9 mouse cellular contexts compared by ENCODE assay signal in genomic region chr8:46539701-46540100, GRCm38 (mm10). TPM values are rescaled to one million over a fixed set of nuclear protein-coding genes. Genes with fewer than 3 reads are reported as not detected.
DNase-seq lines count a peak whose midpoint lies in the region; ATAC-seq and TF ChIP-seq lines count a peak whose summit lies in the region.
"Had no signal": no experiment of that assay in that cellular context is flagged by ENCODE, and none has a peak within 500 bp of the region (broad histone marks: within the 10 kb centered on the region; RNA-seq: fewer than 3 reads in every experiment).

No protein-coding gene starts in this region.

- H3K27ac ChIP-seq in heart, adult 2 months = no peak overlapping the region
- no peak overlapping the region for H3K27ac ChIP-seq in heart, embryonic 10.5 days
- H3K27ac ChIP-seq in liver, postnatal 0 days (ENCODE audit: low read depth) = peak overlapping the region; percentile 84
- H3K27ac ChIP-seq: midbrain, embryonic 12.5 days had no signal

- H3K79me2 ChIP-seq in heart, adult 2 months (replicated peaks; ENCODE audit: control insufficient read depth, insufficient read depth, low read length) = no peaks in the 10 kb centered on the region

- no peak overlapping the region for H3K4me3 ChIP-seq in heart, adult 2 months
- H3K4me3 ChIP-seq in heart, embryonic 10.5 days = no peak overlapping the region
- no peak overlapping the region for H3K4me3 ChIP-seq in liver, postnatal 0 days (ENCODE audit: low read depth, low read length)
- H3K4me3 ChIP-seq: midbrain, embryonic 12.5 days had no signal

- H3K36me3 ChIP-seq in heart, adult 2 months (ENCODE audit: control insufficient read depth, insufficient read depth, low read length) = no peaks in the 10 kb centered on the region
- peaks cover 15% of the 10 kb centered on the region for H3K36me3 ChIP-seq in heart, embryonic 10.5 days
- H3K36me3 ChIP-seq in liver, postnatal 0 days (replicated peaks; ENCODE audit: insufficient read depth, low read length) = peaks cover 33% of the 10 kb centered on the region
- H3K36me3 ChIP-seq: midbrain, embryonic 12.5 days had no signal

- H3K4me2 ChIP-seq in liver, postnatal 0 days (ENCODE audit: low read depth, low read length) = peak overlapping the region; percentile 56
- H3K4me2 ChIP-seq: midbrain, embryonic 12.5 days had no signal

- WGBS in heart, adult 2 months = 25% methylated on average over 5 of the region's 5 CpGs
- WGBS in heart, embryonic 10.5 days = 75% methylated on average over 5 of the region's 5 CpGs
- 46% methylated on average over 5 of the region's 5 CpGs for WGBS in liver, postnatal 0 days (ENCODE audit: insufficient replicate concordance)

- TF ChIP-seq EP300 in heart, adult 2 months (IDR thresholded peaks at IDR 0.05; ENCODE audit: insufficient read depth, low read depth, low read length) = 0 out of 2 replicates have a peak, but pooled peaks have one; percentile 21
- TF ChIP-seq EP300 in liver, postnatal 0 days (IDR thresholded peaks at IDR 0.05; ENCODE audit: low read depth) = peak; percentile 79

- H3K27me3 ChIP-seq in heart, adult 2 months (ENCODE audit: control insufficient read depth, insufficient read depth, low read length) = no peaks in the 10 kb centered on the region
- H3K27me3 ChIP-seq in heart, embryonic 10.5 days (ENCODE audit: insufficient read depth, poor library complexity, severe bottlenecking) = no peaks in the 10 kb centered on the region
- no peaks in the 10 kb centered on the region for H3K27me3 ChIP-seq in liver, postnatal 0 days (ENCODE audit: insufficient read depth, low read length)
- H3K27me3 ChIP-seq: midbrain, embryonic 12.5 days had no signal

- peak; percentile 71 to 78 for DNase-seq in heart, adult 2 months
- no peak for DNase-seq in heart, embryonic 10.5 days (ENCODE audit: low spot score)
- DNase-seq in adrenal gland, postnatal 36 days = peak; percentile 27 to 34
- DNase-seq in gastrocnemius, postnatal 10 days = peak; percentile 82
- peak; percentile 73 for DNase-seq in liver, postnatal 0 days
- no peak for DNase-seq in natural killer cell, adult 2 months (ENCODE audit: low spot score in 2 of 2)
- DNase-seq in right cerebral cortex, postnatal 36 days (ENCODE audit: low spot score in 2 of 2) = no peak

- no peak overlapping the region for H3K9ac ChIP-seq in heart, adult 2 months (ENCODE audit: low read depth, low read length)
- peak overlapping the region; percentile 27 for H3K9ac ChIP-seq in liver, postnatal 0 days (replicated peaks)
- H3K9ac ChIP-seq: midbrain, embryonic 12.5 days had no signal

- H3K9me3 ChIP-seq in heart, embryonic 10.5 days = no peaks in the 10 kb centered on the region
- no peaks in the 10 kb centered on the region for H3K9me3 ChIP-seq in liver, postnatal 0 days (ENCODE audit: low read length)
- H3K9me3 ChIP-seq: midbrain, embryonic 12.5 days had no signal

- intact Hi-C loops in heart, adult 2 months (cut with DNase I) = loop anchor here (10.0 kb wide), 1 partner anchor 355 kb away; no protein-coding TSS in a partner anchor

- no peak for TF ChIP-seq POLR2A in heart, adult 2 months (IDR thresholded peaks at IDR 0.05; ENCODE audit: insufficient read depth, low read depth, low read length)

- H3K4me1 ChIP-seq in heart, adult 2 months (ENCODE audit: control insufficient read depth, insufficient read depth, low read length) = no peaks in the 10 kb centered on the region
- no peaks in the 10 kb centered on the region for H3K4me1 ChIP-seq in heart, embryonic 10.5 days
- peaks cover 31% of the 10 kb centered on the region for H3K4me1 ChIP-seq in liver, postnatal 0 days (ENCODE audit: insufficient read depth)
- H3K4me1 ChIP-seq: midbrain, embryonic 12.5 days had no signal

- ATAC-seq in liver, postnatal 0 days = peak; percentile 74
- ATAC-seq in activated CD4-positive, CD25-positive, alpha-beta regulatory T cell, adult 4 months = no peak

- TF ChIP-seq CTCF in heart, adult 2 months (IDR thresholded peaks at IDR 0.05) = no peak
- 0 out of 2 replicates have a peak, but pooled peaks have one; percentile 2 for TF ChIP-seq CTCF in liver, postnatal 0 days (IDR thresholded peaks at IDR 0.05; ENCODE audit: low read depth)

RNA-seq across cellular contexts. Expression of gene Cenpu, which starts 12.1 kb away (rescaled TPM):
- under 1 TPM; 0.30 to 0.73 TPM for total RNA-seq in heart, adult 2 months (2021)
- 0.21 and 0.50 TPM in 2 replicates for polyA plus RNA-seq in heart, adult 2 months (2012; rRNA removed)
- 11.9 and 16.4 TPM in 2 replicates for polyA plus RNA-seq in heart, embryonic 10.5 days (2016; fragmentation: Nextera tagmentation; extraction: Ambion mirVana)
- total RNA-seq in adrenal gland, postnatal 36 days (2021) = 1 to 10 TPM; 1.8 to 3.1 TPM
- total RNA-seq in gastrocnemius, postnatal 10 days (2021) = 1 to 10 TPM; 2.1 to 2.5 TPM
- polyA plus RNA-seq in liver, postnatal 0 days (2015; fragmentation: Nextera tagmentation; extraction: Ambion mirVana) = 8.2 and 9.7 TPM in 2 replicates
- 10 to 100 TPM; 11.2 to 12.4 TPM for polyA plus RNA-seq in activated CD4-positive, CD25-positive, alpha-beta regulatory T cell, adult 4 months (2017; shearing (Covaris generic))

Comparison
In these comparisons a context has a peak if more than half of its experiments do, and no peak if none do; other contexts are left out.
1. DNase-seq: peak in heart, adult 2 months (2 of 2), adrenal gland, postnatal 36 days (2 of 2), gastrocnemius, postnatal 10 days (single experiment) and liver, postnatal 0 days (single experiment); none in heart, embryonic 10.5 days (single experiment), natural killer cell, adult 2 months (0 of 2) and right cerebral cortex, postnatal 36 days (0 of 2).